Mouse (Mus musculus): ENCODE measurements around the gene Rdm1. TPM values are rescaled to one million over a fixed set of nuclear protein-coding genes. Genes with fewer than 3 reads are reported as not detected.

Gene Rdm1
- polyA plus RNA-seq, 1 experiment from 2014 or later = 52.1 TPM

DNA sequence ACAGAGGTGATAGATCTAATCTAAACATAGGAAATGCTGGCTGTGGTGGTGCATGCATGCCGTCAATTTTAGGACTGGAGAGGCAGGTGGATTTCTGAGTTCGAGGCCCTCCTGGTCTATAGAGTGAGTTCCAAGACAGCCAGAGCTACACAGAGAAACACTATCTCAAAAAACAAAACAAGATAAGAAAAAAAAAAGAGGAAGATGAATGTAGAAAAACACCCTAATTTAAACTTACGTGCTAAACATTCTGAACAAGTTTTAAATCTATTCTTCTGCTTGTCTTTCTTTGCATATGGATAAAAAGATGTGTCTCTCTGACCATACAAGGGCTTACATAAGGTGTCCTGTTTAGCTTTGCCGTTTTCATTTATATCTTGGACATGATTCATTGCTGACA is 44.3 kb downstream of the Rdm1 start:
- H3K9me3 ChIP-seq (ENCODE audit: control insufficient read depth, low read length) = no peaks in the 10 kb centered on the region
- H3K27ac ChIP-seq (ENCODE audit: low read length) = no peak overlapping the region
- 76% methylated on average over 4 of the region's 4 CpGs for WGBS
- no peak overlapping the region for H3K9ac ChIP-seq (ENCODE audit: low read length)
- H3K4me2 ChIP-seq (ENCODE audit: low read depth, low read length) = no peak overlapping the region
- no peak overlapping the region for H3K4me3 ChIP-seq (ENCODE audit: low read length)
- no peak for ATAC-seq (ENCODE audit: low read depth)
- H3K36me3 ChIP-seq (ENCODE audit: control insufficient read depth, insufficient read depth, low read length) = no peaks in the 10 kb centered on the region
- peaks cover 12% of the 10 kb centered on the region for H3K4me1 ChIP-seq (replicated peaks; ENCODE audit: control insufficient read depth, insufficient read depth, low read length)
- no peaks in the 10 kb centered on the region for H3K27me3 ChIP-seq (ENCODE audit: control insufficient read depth, insufficient read depth, low read depth, low read length)

- no peaks in the 10 kb centered on the region for H3K27me3 ChIP-seq (ENCODE audit: control insufficient read depth, insufficient read depth, low read depth, low read length)
- H3K27ac ChIP-seq (ENCODE audit: low read length) = peak overlapping the region; percentile 78
- peaks cover 10% of the 10 kb centered on the region for H3K4me1 ChIP-seq (replicated peaks; ENCODE audit: control insufficient read depth, insufficient read depth, low read length)
- peak overlapping the region; percentile 33; the same call in 1 of the 2 replicates for H3K4me2 ChIP-seq (ENCODE audit: low read depth, low read length)
- H3K9ac ChIP-seq (ENCODE audit: low read length) = peak overlapping the region; percentile 19; the same call in 1 of the 2 replicates
- H3K36me3 ChIP-seq (ENCODE audit: control insufficient read depth, insufficient read depth, low read length) = no peaks in the 10 kb centered on the region
- H3K4me3 ChIP-seq (ENCODE audit: low read length) = no peak overlapping the region
- 12% methylated on average over 16 of the region's 16 CpGs for WGBS
- ATAC-seq (ENCODE audit: low read depth) = peak; percentile 75
- H3K9me3 ChIP-seq (ENCODE audit: control insufficient read depth, low read length) = no peaks in the 10 kb centered on the region
Observed at GRCm38 (mm10) chr11:101673010-101673642, 46.1 kb downstream of the Rdm1 start.

DNA sequence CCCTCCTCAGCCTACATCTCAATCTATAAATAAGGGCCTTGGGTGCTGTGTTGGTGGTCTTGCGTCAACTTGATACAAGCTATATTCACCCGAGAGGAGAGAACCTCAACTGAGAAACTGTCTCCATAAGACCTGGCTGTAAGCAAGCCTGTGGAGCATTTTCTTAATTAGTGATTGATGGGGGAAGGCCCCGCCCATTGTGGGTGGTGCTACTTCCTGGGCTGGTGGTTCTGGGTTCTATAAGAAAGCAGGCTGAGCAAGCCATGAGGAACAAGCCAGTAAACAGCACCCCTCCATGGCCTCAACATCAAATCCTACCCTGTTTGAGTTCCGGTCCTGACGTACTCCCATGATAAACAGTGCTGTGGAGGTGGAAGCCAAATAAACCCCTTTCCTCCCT is 47.1 kb downstream of the Rdm1 start:
- H3K36me3 ChIP-seq (ENCODE audit: control insufficient read depth, insufficient read depth, low read length) = no peaks in the 10 kb centered on the region
- no peaks in the 10 kb centered on the region for H3K27me3 ChIP-seq (ENCODE audit: control insufficient read depth, insufficient read depth, low read depth, low read length)
- H3K4me3 ChIP-seq (ENCODE audit: low read length) = no peak overlapping the region
- ATAC-seq (ENCODE audit: low read depth) = no peak
- no peak overlapping the region for H3K27ac ChIP-seq (ENCODE audit: low read length)
- H3K9me3 ChIP-seq (ENCODE audit: control insufficient read depth, low read length) = no peaks in the 10 kb centered on the region
- H3K4me2 ChIP-seq (ENCODE audit: low read depth, low read length) = no peak overlapping the region
- peaks cover under 1% of the 10 kb centered on the region for H3K4me1 ChIP-seq (replicated peaks; ENCODE audit: control insufficient read depth, insufficient read depth, low read length)
- WGBS = 91% methylated on average over 5 of the region's 5 CpGs
- no peak overlapping the region for H3K9ac ChIP-seq (ENCODE audit: low read length)

GRCm38 (mm10) chr11:101675349-101675748 is 48.4 kb downstream of the Rdm1 start:
- no peaks in the 10 kb centered on the region for H3K9me3 ChIP-seq (ENCODE audit: control insufficient read depth, low read length)
- H3K4me1 ChIP-seq (replicated peaks; ENCODE audit: control insufficient read depth, insufficient read depth, low read length) = no peaks in the 10 kb centered on the region; the same call in 1 of the 2 replicates
- H3K36me3 ChIP-seq (ENCODE audit: control insufficient read depth, insufficient read depth, low read length) = no peaks in the 10 kb centered on the region
- H3K9ac ChIP-seq (ENCODE audit: low read length) = no peak overlapping the region
- no peak for ATAC-seq (ENCODE audit: low read depth)
- H3K27ac ChIP-seq (ENCODE audit: low read length) = no peak overlapping the region
- H3K27me3 ChIP-seq (ENCODE audit: control insufficient read depth, insufficient read depth, low read depth, low read length) = no peaks in the 10 kb centered on the region
- 87% methylated on average over 4 of the region's 4 CpGs for WGBS
- no peak overlapping the region for H3K4me3 ChIP-seq (ENCODE audit: low read length)
- no peak overlapping the region for H3K4me2 ChIP-seq (ENCODE audit: low read depth, low read length)

GRCm38 (mm10) chr11:101677655-101678054 is 50.7 kb downstream of the Rdm1 start:
- Histone ChIP-seq H3K27me3 (ENCODE audit: control insufficient read depth, insufficient read depth, low read depth, low read length) (no peaks in the 10 kb centered on the region), H3K9ac (ENCODE audit: low read length) (no peak overlapping the region), H3K36me3 (ENCODE audit: control insufficient read depth, insufficient read depth, low read length) (no peaks in the 10 kb centered on the region), H3K4me2 (ENCODE audit: low read depth, low read length) (no peak overlapping the region), H3K4me1 (replicated peaks; ENCODE audit: control insufficient read depth, insufficient read depth, low read length) (peaks cover 4% of the 10 kb centered on the region; the same call in 1 of the 2 replicates), H3K27ac (ENCODE audit: low read length) (no peak overlapping the region), H3K9me3 (ENCODE audit: control insufficient read depth, low read length) (no peaks in the 10 kb centered on the region), H3K4me3 (ENCODE audit: low read length) (no peak overlapping the region)
- no peak for ATAC-seq (ENCODE audit: low read depth)
- WGBS = 65% methylated on average over 12 of the region's 12 CpGs

DNA sequence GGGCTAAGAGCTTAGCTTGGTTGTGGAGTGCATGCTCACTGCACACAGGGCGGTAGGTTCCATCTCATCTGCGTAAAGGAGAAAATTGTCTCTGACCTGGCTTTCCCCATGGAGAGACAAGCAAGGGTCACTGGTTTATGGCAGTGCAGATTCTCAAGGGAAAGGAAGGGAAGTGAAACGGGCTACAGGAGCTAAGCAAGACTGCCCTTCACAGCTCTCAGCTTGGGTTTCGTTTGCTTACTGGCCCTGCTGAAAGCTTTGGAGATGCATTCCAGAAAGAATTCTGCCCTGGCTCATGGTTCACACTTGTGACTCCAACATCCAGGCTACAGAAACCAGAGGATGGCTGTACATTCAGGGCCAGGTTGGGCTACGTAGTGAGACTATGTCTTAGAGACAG is 51.8 kb downstream of the Rdm1 start:
- Histone ChIP-seq H3K27me3 (ENCODE audit: control insufficient read depth, insufficient read depth, low read depth, low read length) (no peaks in the 10 kb centered on the region), H3K4me3 (ENCODE audit: low read length) (no peak overlapping the region), H3K4me1 (replicated peaks; ENCODE audit: control insufficient read depth, insufficient read depth, low read length) (0 out of 2 replicates have a peak, but pooled peaks cover 4% of the 10 kb centered on the region), H3K36me3 (ENCODE audit: control insufficient read depth, insufficient read depth, low read length) (no peaks in the 10 kb centered on the region), H3K4me2 (ENCODE audit: low read depth, low read length) (no peak overlapping the region), H3K9me3 (ENCODE audit: control insufficient read depth, low read length) (no peaks in the 10 kb centered on the region), H3K27ac (ENCODE audit: low read length) (no peak overlapping the region), H3K9ac (ENCODE audit: low read length) (no peak overlapping the region)
- ATAC-seq (ENCODE audit: low read depth) = no peak
- WGBS = 68% methylated on average over 5 of the region's 5 CpGs

- no peak overlapping the region for H3K4me3 ChIP-seq (ENCODE audit: low read length)
- H3K27ac ChIP-seq (ENCODE audit: low read length) = peak overlapping the region; percentile 41
- H3K4me2 ChIP-seq (ENCODE audit: low read depth, low read length) = no peak overlapping the region
- H3K9me3 ChIP-seq (ENCODE audit: control insufficient read depth, low read length) = no peaks in the 10 kb centered on the region
- no peak overlapping the region for H3K9ac ChIP-seq (ENCODE audit: low read length)
- H3K36me3 ChIP-seq (ENCODE audit: control insufficient read depth, insufficient read depth, low read length) = no peaks in the 10 kb centered on the region
- no peaks in the 10 kb centered on the region for H3K27me3 ChIP-seq (ENCODE audit: control insufficient read depth, insufficient read depth, low read depth, low read length)
- 0 out of 2 replicates have a peak, but pooled peaks cover 4% of the 10 kb centered on the region for H3K4me1 ChIP-seq (replicated peaks; ENCODE audit: control insufficient read depth, insufficient read depth, low read length)
- ATAC-seq (ENCODE audit: low read depth) = peak; percentile 49; the same call in 1 of the 2 replicates
- 49% methylated on average over 5 of the region's 7 CpGs for WGBS
Observed at GRCm38 (mm10) chr11:101679907-101680306, 52.9 kb downstream of the Rdm1 start.

DNA sequence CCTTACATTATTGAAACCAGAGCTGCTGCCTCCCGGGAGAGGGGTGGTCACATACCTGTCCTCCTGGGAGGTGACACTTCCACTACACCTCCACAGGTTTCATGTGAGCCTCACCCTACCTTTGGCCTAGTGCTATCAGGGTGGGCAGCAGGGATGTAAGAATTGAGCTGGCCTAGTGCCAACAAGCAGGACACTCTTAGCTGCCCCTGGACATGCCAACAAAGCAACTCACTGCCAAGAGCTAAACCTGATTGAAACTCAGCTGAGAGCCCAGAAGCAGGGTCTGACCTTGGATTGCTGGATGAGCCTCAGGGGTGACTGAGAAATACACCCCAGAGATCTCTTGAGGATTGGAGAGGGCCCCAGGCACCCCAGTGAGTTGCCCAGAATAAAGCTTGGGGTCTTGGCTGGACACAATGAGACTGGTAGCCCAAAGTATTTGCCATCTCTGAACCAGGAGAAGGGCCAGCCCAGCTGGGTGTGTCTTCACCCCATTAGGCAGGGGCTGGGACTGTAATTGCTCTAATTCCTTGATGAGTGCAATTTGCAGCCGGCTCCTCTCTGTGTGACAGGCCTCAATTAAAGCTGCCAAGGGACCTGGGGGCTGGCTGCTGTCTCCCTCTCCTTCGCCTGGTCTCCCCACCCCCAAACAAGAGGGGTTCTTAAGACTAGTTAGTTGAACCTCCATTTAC is 53.8 kb downstream of the Rdm1 start:
- Histone ChIP-seq H3K27me3 (ENCODE audit: control insufficient read depth, insufficient read depth, low read depth, low read length) (no peaks in the 10 kb centered on the region), H3K4me2 (ENCODE audit: low read depth, low read length) (no peak overlapping the region), H3K9ac (ENCODE audit: low read length) (no peak overlapping the region), H3K4me3 (ENCODE audit: low read length) (no peak overlapping the region), H3K36me3 (ENCODE audit: control insufficient read depth, insufficient read depth, low read length) (no peaks in the 10 kb centered on the region), H3K4me1 (replicated peaks; ENCODE audit: control insufficient read depth, insufficient read depth, low read length) (0 out of 2 replicates have a peak, but pooled peaks cover 4% of the 10 kb centered on the region), H3K27ac (ENCODE audit: low read length) (no peak overlapping the region), H3K9me3 (ENCODE audit: control insufficient read depth, low read length) (no peaks in the 10 kb centered on the region)
- 48% methylated on average over 3 of the region's 3 CpGs for WGBS
- no peak for ATAC-seq (ENCODE audit: low read depth)

GRCm38 (mm10) chr11:101681968-101682367 is 55.0 kb downstream of the Rdm1 start:
- Histone ChIP-seq H3K27ac (ENCODE audit: low read length) (no peak overlapping the region), H3K4me1 (replicated peaks; ENCODE audit: control insufficient read depth, insufficient read depth, low read length) (0 out of 2 replicates have a peak, but pooled peaks cover 4% of the 10 kb centered on the region)
- no peak for ATAC-seq (ENCODE audit: low read depth)

More at GRCm38 (mm10) chr11:101681968-101682367, 55.0 kb downstream of the Rdm1 start:
- Histone ChIP-seq H3K27me3 (ENCODE audit: control insufficient read depth, insufficient read depth, low read depth, low read length) (no peaks in the 10 kb centered on the region), H3K4me2 (ENCODE audit: low read depth, low read length) (no peak overlapping the region), H3K4me3 (ENCODE audit: low read length) (no peak overlapping the region), H3K9me3 (ENCODE audit: control insufficient read depth, low read length) (no peaks in the 10 kb centered on the region), H3K36me3 (ENCODE audit: control insufficient read depth, insufficient read depth, low read length) (no peaks in the 10 kb centered on the region), H3K9ac (ENCODE audit: low read length) (no peak overlapping the region)
- WGBS = 83% methylated on average over 1 of the region's 1 CpGs
